Mouse (Mus musculus): ENCODE measurements around the gene Cyp26b1.

DNA sequence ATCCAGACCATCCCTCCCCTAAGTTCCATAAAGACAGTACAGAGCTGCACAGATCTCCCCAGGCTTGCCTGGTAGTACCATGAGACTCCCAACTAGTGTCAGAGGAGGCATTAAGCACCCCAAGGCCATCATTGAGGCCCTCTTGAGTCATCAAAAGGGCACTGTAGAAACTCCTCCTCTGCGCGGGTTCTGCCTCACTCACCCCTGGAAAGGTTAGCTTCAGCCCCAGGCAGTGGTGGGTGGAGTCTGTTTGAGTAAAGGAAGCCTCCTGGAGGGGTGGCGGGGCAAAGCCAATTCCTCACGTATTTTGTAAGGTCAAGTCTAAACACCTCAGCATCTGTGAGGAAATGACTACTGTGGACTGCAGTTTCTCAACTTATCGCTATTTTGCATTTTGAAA is 50.2 kb downstream of the Cyp26b1 start:
- no peak for TF ChIP-seq POLR2A (IDR thresholded peaks at IDR 0.05; ENCODE audit: borderline replicate concordance, control insufficient read depth, low read depth, low read length)
- no peak for TF ChIP-seq CTCF (IDR thresholded peaks at IDR 0.05; ENCODE audit: control insufficient read depth, insufficient read depth, low read length)
